Comparison of ENCODE assay signal across 13 mouse cellular contexts in genomic region chr4:63129891-63130624, GRCm38 (mm10). TPM values are rescaled to one million over a fixed set of nuclear protein-coding genes. Genes with fewer than 3 reads are reported as not detected.
DNase-seq lines count a peak whose midpoint lies in the region; ATAC-seq and TF ChIP-seq lines count a peak whose summit lies in the region.
"Had no signal": no experiment of that assay in that cellular context is flagged by ENCODE, and none has a peak within 500 bp of the region (broad histone marks: within the 10 kb centered on the region; RNA-seq: fewer than 3 reads in every experiment).

No protein-coding gene starts in this region.

- H3K4me2 ChIP-seq in heart, embryonic 12.5 days = no peak overlapping the region
- H3K4me2 ChIP-seq: heart, embryonic 15.5 days had no signal

- no peak overlapping the region for H3K27ac ChIP-seq in heart, adult 2 months
- no peak overlapping the region for H3K27ac ChIP-seq in heart, embryonic 12.5 days (ENCODE audit: poor library complexity, severe bottlenecking)
- H3K27ac ChIP-seq: forebrain, embryonic 10.5 days; heart, embryonic 15.5 days had no signal

- H3K27me3 ChIP-seq in heart, adult 2 months (ENCODE audit: control insufficient read depth, insufficient read depth, low read length) = no peaks in the 10 kb centered on the region
- no peaks in the 10 kb centered on the region for H3K27me3 ChIP-seq in heart, embryonic 12.5 days (replicated peaks)
- H3K27me3 ChIP-seq in G1E (ENCODE audit: insufficient read depth, low read length) = no peaks in the 10 kb centered on the region
- H3K27me3 ChIP-seq: heart, embryonic 15.5 days had no signal

- no peaks in the 10 kb centered on the region for H3K9me3 ChIP-seq in heart, embryonic 12.5 days (replicated peaks)
- peaks cover 64% of the 10 kb centered on the region for H3K9me3 ChIP-seq in G1E (replicated peaks)
- H3K9me3 ChIP-seq: forebrain, embryonic 10.5 days; heart, embryonic 15.5 days had no signal

- TF ChIP-seq POLR2A in heart, adult 2 months (IDR thresholded peaks at IDR 0.05; ENCODE audit: insufficient read depth, low read depth, low read length) = no peak

- peak; percentile 44 to 74 for DNase-seq in heart, adult 2 months
- DNase-seq in G1E (ENCODE audit: low spot score) = no peak
- peak; percentile 64 for DNase-seq in adipocyte (ENCODE audit: low spot score)
- DNase-seq in heart, postnatal 10 days = peak; percentile 78 to 84
- DNase-seq in frontal cortex, postnatal 14 days (ENCODE audit: low spot score in 2 of 2) = no peak
- no peak for DNase-seq in yolk sac, embryonic 10.5 days (ENCODE audit: low spot score)
- DNase-seq: kidney, adult 2 months had no signal

- no peak overlapping the region for H3K9ac ChIP-seq in heart, adult 2 months (ENCODE audit: low read depth, low read length)
- H3K9ac ChIP-seq in heart, embryonic 12.5 days = no peak overlapping the region
- H3K9ac ChIP-seq: heart, embryonic 15.5 days had no signal

- no peaks in the 10 kb centered on the region for H3K79me2 ChIP-seq in heart, adult 2 months (replicated peaks; ENCODE audit: control insufficient read depth, insufficient read depth, low read length)

- no peaks in the 10 kb centered on the region for H3K36me3 ChIP-seq in heart, adult 2 months (ENCODE audit: control insufficient read depth, insufficient read depth, low read length)
- peaks cover 38% of the 10 kb centered on the region for H3K36me3 ChIP-seq in heart, embryonic 12.5 days
- H3K36me3 ChIP-seq in G1E (replicated peaks) = no peaks in the 10 kb centered on the region

- ATAC-seq in heart, embryonic 12.5 days (ENCODE audit: insufficient number of reproducible peaks, low FRiP score) = no peak
- ATAC-seq in G1E (ENCODE audit: extremely low read depth, insufficient number of reproducible peaks, low FRiP score, poor library complexity, severe bottlenecking) = no peak

- TF ChIP-seq EP300 in heart, adult 2 months (IDR thresholded peaks at IDR 0.05; ENCODE audit: insufficient read depth, low read depth, low read length) = 0 out of 2 replicates have a peak, but pooled peaks have one; percentile 36

- H3K4me3 ChIP-seq in heart, adult 2 months = no peak overlapping the region
- no peak overlapping the region for H3K4me3 ChIP-seq in heart, embryonic 12.5 days
- 0 out of 2 replicates have a peak overlapping the region, but pooled peaks have one; percentile 13 for H3K4me3 ChIP-seq in G1E (ENCODE audit: low read depth, low read length)
- H3K4me3 ChIP-seq: forebrain, embryonic 10.5 days; heart, embryonic 15.5 days had no signal

- WGBS in heart, adult 2 months = 68% methylated on average over 5 of the region's 5 CpGs
- 89% methylated on average over 5 of the region's 5 CpGs for WGBS in heart, embryonic 12.5 days

- intact Hi-C loops in heart, adult 2 months (cut with DNase I) = no loop called here
- intact Hi-C loops in heart, postnatal 10 days (cut with DNase I) = no loop called here

- H3K4me1 ChIP-seq in heart, adult 2 months (ENCODE audit: control insufficient read depth, insufficient read depth, low read length) = peaks cover 3% of the 10 kb centered on the region; the same call in 1 of the 2 replicates
- H3K4me1 ChIP-seq in heart, embryonic 12.5 days (replicated peaks) = no peaks in the 10 kb centered on the region
- H3K4me1 ChIP-seq in G1E (ENCODE audit: insufficient read depth, low read depth, low read length) = no peaks in the 10 kb centered on the region
- H3K4me1 ChIP-seq: heart, embryonic 15.5 days had no signal

- peak; percentile 41 for TF ChIP-seq CTCF in heart, adult 2 months (IDR thresholded peaks at IDR 0.05)
- TF ChIP-seq CTCF in G1E (IDR thresholded peaks at IDR 0.05; ENCODE audit: low read depth, low read length) = no peak

RNA-seq across cellular contexts. Expression of gene Ambp, which starts 24.5 kb away (rescaled TPM):
- not detected for total RNA-seq in heart, adult 2 months (2021)
- 0.91 TPM in 1 of 2 replicates, not detected in the other for polyA plus RNA-seq in heart, adult 2 months (2012; rRNA removed)
- 1.2 and 8.6 TPM in 2 replicates for polyA plus RNA-seq in heart, embryonic 12.5 days (2016; fragmentation: Nextera tagmentation; extraction: Ambion mirVana)
- not detected in 2 replicates for total RNA-seq in G1E (2014; fragmentation: Nextera tagmentation)
- not detected in 2 replicates for total RNA-seq in G1E (2017)
- polyA plus RNA-seq in G1E (2012) = not detected in 2 replicates
- not detected for total RNA-seq in heart, postnatal 10 days (2021)
- total RNA-seq: layer of hippocampus, postnatal 10 days had no signal
- polyA plus RNA-seq: cortical plate, adult 2 months; forebrain, embryonic 10.5 days had no signal

RNA-seq across cellular contexts. Expression of gene Kif12, which starts 41.9 kb away (rescaled TPM):
- not detected for total RNA-seq in heart, adult 2 months (2021)
- polyA plus RNA-seq in heart, adult 2 months (2012; rRNA removed) = not detected in 2 replicates
- 0.14 and 0.46 TPM in 2 replicates for polyA plus RNA-seq in heart, embryonic 12.5 days (2016; fragmentation: Nextera tagmentation; extraction: Ambion mirVana)
- total RNA-seq in G1E (2014; fragmentation: Nextera tagmentation) = not detected in 2 replicates
- total RNA-seq in G1E (2017) = 0.06 TPM in 1 of 2 replicates, not detected in the other
- not detected in 2 replicates for polyA plus RNA-seq in G1E (2012)
- total RNA-seq in heart, postnatal 10 days (2021) = not detected
- total RNA-seq: layer of hippocampus, postnatal 10 days had no signal
- polyA plus RNA-seq: cortical plate, adult 2 months; forebrain, embryonic 10.5 days; neural tube, embryonic 11.5 days had no signal

Comparison
In these comparisons a context has a peak if more than half of its experiments do, and no peak if none do; other contexts are left out.
1. DNase-seq: peak in heart, adult 2 months (2 of 2), adipocyte (single experiment) and heart, postnatal 10 days (2 of 2); none in G1E (single experiment), frontal cortex, postnatal 14 days (0 of 2) and yolk sac, embryonic 10.5 days (single experiment).